ENCODE assay signal across 12 mouse cellular contexts in the genomic region with DNA sequence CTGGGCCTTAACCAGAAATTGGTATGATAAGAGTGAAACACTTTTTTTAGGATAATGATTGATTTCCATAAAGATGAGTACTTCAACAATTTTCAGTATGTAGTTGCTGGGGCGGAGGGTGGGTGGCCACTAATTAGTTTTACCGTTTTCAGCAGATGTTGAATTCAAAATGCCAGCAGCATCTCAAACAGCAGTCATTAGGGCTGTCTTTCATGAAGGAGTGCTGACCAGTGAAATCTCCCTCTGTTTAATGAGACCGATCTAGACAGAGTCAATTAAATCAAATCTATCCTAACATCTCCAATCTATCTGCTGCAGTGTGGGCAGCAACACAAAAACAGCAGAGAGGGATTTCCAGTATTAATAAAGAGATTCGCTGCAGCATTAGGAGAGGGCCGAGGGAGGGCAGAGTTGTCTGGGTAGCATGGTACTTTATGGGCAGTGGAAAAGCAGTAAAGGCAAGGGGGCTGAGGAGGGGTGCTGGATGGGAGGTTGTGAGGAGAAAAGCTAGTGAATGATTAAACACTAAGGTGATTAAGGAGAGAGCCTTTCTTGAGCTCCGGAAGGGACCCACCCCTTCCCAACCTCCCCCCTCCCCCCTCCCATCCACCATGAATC. TPM values are rescaled to one million over a fixed set of nuclear protein-coding genes. Genes with fewer than 3 reads are reported as not detected.
DNase-seq lines count a peak whose midpoint lies in the region; ATAC-seq and TF ChIP-seq lines count a peak whose summit lies in the region.
"Had no signal": no experiment of that assay in that cellular context is flagged by ENCODE, and none has a peak within 500 bp of the region (broad histone marks: within the 10 kb centered on the region; RNA-seq: fewer than 3 reads in every experiment).

No protein-coding gene starts in this region.

- H3K27ac ChIP-seq in kidney, embryonic 15.5 days = no peak overlapping the region
- H3K27ac ChIP-seq in hindbrain, embryonic 10.5 days = no peak overlapping the region
- peak overlapping the region; percentile 50 for H3K27ac ChIP-seq in midbrain, embryonic 16.5 days (ENCODE audit: low read length)
- no peak overlapping the region for H3K27ac ChIP-seq in heart, adult 2 months
- H3K27ac ChIP-seq: embryonic facial prominence, embryonic 15.5 days; stomach, postnatal 0 days had no signal

- H3K79me2 ChIP-seq in heart, adult 2 months (replicated peaks; ENCODE audit: control insufficient read depth, insufficient read depth, low read length) = no peaks in the 10 kb centered on the region

- TF ChIP-seq CTCF in heart, adult 2 months (IDR thresholded peaks at IDR 0.05) = no peak

- H3K4me2 ChIP-seq in kidney, embryonic 15.5 days = peak overlapping the region; percentile 30; the same call in 1 of the 2 replicates
- peak overlapping the region; percentile 87 for H3K4me2 ChIP-seq in midbrain, embryonic 16.5 days (ENCODE audit: low read length)

- H3K4me3 ChIP-seq in kidney, embryonic 15.5 days (replicated peaks) = no peak overlapping the region
- peak overlapping the region; percentile 62; the same call in 1 of the 2 replicates for H3K4me3 ChIP-seq in hindbrain, embryonic 10.5 days
- H3K4me3 ChIP-seq in midbrain, embryonic 16.5 days (ENCODE audit: low read depth, low read length) = peak overlapping the region; percentile 65
- H3K4me3 ChIP-seq in heart, adult 2 months = no peak overlapping the region

- no peak overlapping the region for H3K9ac ChIP-seq in kidney, embryonic 15.5 days
- H3K9ac ChIP-seq in midbrain, embryonic 16.5 days (ENCODE audit: low read depth, low read length) = peak overlapping the region; percentile 61
- H3K9ac ChIP-seq in heart, adult 2 months (ENCODE audit: low read depth, low read length) = no peak overlapping the region
- H3K9ac ChIP-seq: embryonic facial prominence, embryonic 15.5 days had no signal

- peak; percentile 84 for ATAC-seq in kidney, embryonic 15.5 days (replicated peaks; ENCODE audit: low FRiP score)
- 0 out of 2 replicates have a peak, but pooled peaks have one; percentile 8 for ATAC-seq in midbrain, embryonic 16.5 days
- ATAC-seq: CD4-positive, CD25-positive, alpha-beta regulatory T cell, adult 4 months had no signal

- no peak for TF ChIP-seq POLR2A in heart, adult 2 months (IDR thresholded peaks at IDR 0.05; ENCODE audit: insufficient read depth, low read depth, low read length)

- intact Hi-C loops in heart, adult 2 months (cut with DNase I) = no loop called here

- TF ChIP-seq EP300 in heart, adult 2 months (IDR thresholded peaks at IDR 0.05; ENCODE audit: insufficient read depth, low read depth, low read length) = no peak

- H3K4me1 ChIP-seq in kidney, embryonic 15.5 days = peaks cover 42% of the 10 kb centered on the region
- peaks cover 34% of the 10 kb centered on the region for H3K4me1 ChIP-seq in hindbrain, embryonic 10.5 days (replicated peaks)
- H3K4me1 ChIP-seq in midbrain, embryonic 16.5 days (ENCODE audit: control insufficient read depth, insufficient read depth, low read length) = peaks cover 6% of the 10 kb centered on the region
- H3K4me1 ChIP-seq in heart, adult 2 months (ENCODE audit: control insufficient read depth, insufficient read depth, low read length) = no peaks in the 10 kb centered on the region; the same call in 1 of the 2 replicates

- no peak for DNase-seq in kidney, postnatal 14 days
- DNase-seq in cerebellum, postnatal 25 days = peak; percentile 29 to 44
- no peak for DNase-seq in hindbrain, embryonic 10.5 days (ENCODE audit: low spot score)
- DNase-seq in gastrocnemius, adult 8-10 months (ENCODE audit: low spot score in 2 of 2) = no peak
- no peak for DNase-seq in heart, adult 2 months
- DNase-seq in heart, adult 9 months (ENCODE audit: low spot score in 2 of 2) = no peak

- H3K9me3 ChIP-seq in kidney, embryonic 15.5 days (replicated peaks) = no peaks in the 10 kb centered on the region
- no peaks in the 10 kb centered on the region for H3K9me3 ChIP-seq in hindbrain, embryonic 10.5 days
- no peaks in the 10 kb centered on the region for H3K9me3 ChIP-seq in midbrain, embryonic 16.5 days (replicated peaks; ENCODE audit: control insufficient read depth, low read length, poor library complexity, severe bottlenecking)
- H3K9me3 ChIP-seq: embryonic facial prominence, embryonic 15.5 days had no signal

- H3K27me3 ChIP-seq in kidney, embryonic 15.5 days = peaks cover 44% of the 10 kb centered on the region
- H3K27me3 ChIP-seq in hindbrain, embryonic 10.5 days (ENCODE audit: insufficient read depth, poor library complexity, severe bottlenecking) = peaks cover 34% of the 10 kb centered on the region
- H3K27me3 ChIP-seq in midbrain, embryonic 16.5 days (ENCODE audit: control insufficient read depth, insufficient read depth, low read depth, low read length) = no peaks in the 10 kb centered on the region
- peaks cover 6% of the 10 kb centered on the region for H3K27me3 ChIP-seq in heart, adult 2 months (ENCODE audit: control insufficient read depth, insufficient read depth, low read length)

- WGBS in kidney, embryonic 15.5 days = 15% methylated on average over 6 of the region's 6 CpGs
- WGBS in hindbrain, embryonic 10.5 days = 19% methylated on average over 6 of the region's 6 CpGs
- WGBS in midbrain, embryonic 16.5 days = 8% methylated on average over 6 of the region's 6 CpGs
- 38% methylated on average over 6 of the region's 6 CpGs for WGBS in heart, adult 2 months

- no peaks in the 10 kb centered on the region for H3K36me3 ChIP-seq in kidney, embryonic 15.5 days
- no peaks in the 10 kb centered on the region for H3K36me3 ChIP-seq in hindbrain, embryonic 10.5 days
- H3K36me3 ChIP-seq in midbrain, embryonic 16.5 days (ENCODE audit: control insufficient read depth, insufficient read depth, low read length) = no peaks in the 10 kb centered on the region
- no peaks in the 10 kb centered on the region for H3K36me3 ChIP-seq in heart, adult 2 months (ENCODE audit: control insufficient read depth, insufficient read depth, low read length)
- H3K36me3 ChIP-seq: embryonic facial prominence, embryonic 15.5 days had no signal

RNA-seq across cellular contexts. Expression of a gene that starts 4.5 kb away (rescaled TPM):
- polyA plus RNA-seq in kidney, embryonic 15.5 days (2015; fragmentation: Nextera tagmentation; extraction: Ambion mirVana) = 0.88 and 0.90 TPM in 2 replicates
- polyA plus RNA-seq in hindbrain, embryonic 10.5 days (2016; fragmentation: Nextera tagmentation; extraction: Ambion mirVana) = 1.8 and 5.3 TPM in 2 replicates
- 30.4 and 32.3 TPM in 2 replicates for polyA plus RNA-seq in midbrain, embryonic 16.5 days (2015; fragmentation: Nextera tagmentation; extraction: Ambion mirVana)
- under 1 TPM in 2 of 4 experiments, not detected in 2; 0.05 TPM for total RNA-seq in gastrocnemius, adult 8-10 months (2022)
- total RNA-seq in heart, adult 2 months (2021) = not detected
- not detected in 2 replicates for polyA plus RNA-seq in heart, adult 2 months (2012; rRNA removed)
- polyA plus RNA-seq: CD4-positive, CD25-positive, alpha-beta regulatory T cell, adult 4 months; lung, embryonic 16.5 days had no signal

Comparison
In these comparisons a context has a peak if more than half of its experiments do, and no peak if none do; other contexts are left out.
1. H3K4me3 ChIP-seq: peak in hindbrain, embryonic 10.5 days (single experiment) and midbrain, embryonic 16.5 days (single experiment); none in kidney, embryonic 15.5 days (single experiment) and heart, adult 2 months (single experiment).
2. DNase-seq: peak in cerebellum, postnatal 25 days (2 of 2); none in kidney, postnatal 14 days (single experiment), hindbrain, embryonic 10.5 days (single experiment), gastrocnemius, adult 8-10 months (0 of 2), heart, adult 2 months (0 of 2) and heart, adult 9 months (0 of 2).